Mouse (Mus musculus): ENCODE measurements around the gene Cbfb.

GRCm38 (mm10) chr8:105214104-105214503 is 43.6 kb downstream of the Cbfb start:
- no peak for TF ChIP-seq HCFC1 (IDR thresholded peaks at IDR 0.05; ENCODE audit: borderline replicate concordance, insufficient read depth, low read length)
- no peak for TF ChIP-seq ZC3H11A (IDR thresholded peaks at IDR 0.05; ENCODE audit: borderline replicate concordance, low read depth, low read length)
- TF ChIP-seq ZNF384 (IDR thresholded peaks at IDR 0.05; ENCODE audit: low read depth, low read length) = no peak
- no peak for TF ChIP-seq CHD2 (IDR thresholded peaks at IDR 0.05; ENCODE audit: low read depth, low read length)
- no peak for TF ChIP-seq MAFK (IDR thresholded peaks at IDR 0.05; ENCODE audit: insufficient read depth, low read depth, low read length)

All from ES-E14 (cell line).